Mouse (Mus musculus): Measurements from ENCODE around the gene Pde4d. TPM values are rescaled to one million over a fixed set of nuclear protein-coding genes. Genes with fewer than 3 reads are reported as not detected.

Pde4d gene
- total and polyA plus RNA-seq, 3 experiments = 18.5 to 18.8 TPM; not detected in 1

GRCm38 (mm10) chr13:109440331-109440730, 990.6 kb downstream of the Pde4d start:
- no peak overlapping the region for H3K9ac ChIP-seq (ENCODE audit: control insufficient read depth, low read depth, low read length, poor library complexity, severe bottlenecking)
- H3K79me2 ChIP-seq (ENCODE audit: control insufficient read depth, insufficient read depth, low read length, poor library complexity) = no peaks in the 10 kb centered on the region
- H3K27me3 ChIP-seq (ENCODE audit: control insufficient read depth in 1 of 2, insufficient read depth in 2 of 2, low read length in 2 of 2) = peaks cover 5% of the 10 kb centered on the region in 2 experiments
- H3K36me3 ChIP-seq (ENCODE audit: control insufficient read depth in 1 of 2, insufficient read depth in 2 of 2, low read length in 2 of 2) = no peaks in the 10 kb centered on the region
- DNase-seq (ENCODE audit: low read depth, low spot score) = no peak
- H3K9me3 ChIP-seq (replicated peaks; ENCODE audit: insufficient read depth, low read length) = no peaks in the 10 kb centered on the region
- H3K27ac ChIP-seq (ENCODE audit: control insufficient read depth, low read depth, low read length) = no peak overlapping the region
- TF ChIP-seq MYB (IDR thresholded peaks at IDR 0.05; ENCODE audit: low read depth, low read length) = no peak
- no peak for TF ChIP-seq TAL1 (IDR thresholded peaks at IDR 0.05; ENCODE audit: low read length)
- no peak for TF ChIP-seq GATA1 (IDR thresholded peaks at IDR 0.05; ENCODE audit: low read depth, low read length)
- no peak for TF ChIP-seq E2F4 (IDR thresholded peaks at IDR 0.05; ENCODE audit: borderline replicate concordance, low read depth, low read length)
- TF ChIP-seq JUND (IDR thresholded peaks at IDR 0.05; ENCODE audit: low read depth, low read length) = no peak
- no peak for TF ChIP-seq MAFK (IDR thresholded peaks at IDR 0.05; ENCODE audit: borderline replicate concordance, low read depth, low read length)
- no peak for TF ChIP-seq NELFE (IDR thresholded peaks at IDR 0.05; ENCODE audit: low read depth, low read length)
- TF ChIP-seq HCFC1 (IDR thresholded peaks at IDR 0.05; ENCODE audit: low read depth, low read length) = no peak
- no peak for TF ChIP-seq RCOR1 (IDR thresholded peaks at IDR 0.05; ENCODE audit: low read depth, low read length)
- no peak for TF ChIP-seq CTCF (IDR thresholded peaks at IDR 0.05 in 2 of 3, conservative IDR thresholded peaks at IDR 0.05 in 1 of 3; ENCODE audit: control insufficient read depth in 1 of 3, insufficient read depth in 1 of 3, low read depth in 2 of 3, low read length in 3 of 3, poor library complexity in 1 of 3, severe bottlenecking in 1 of 3)
- TF ChIP-seq CHD2 (IDR thresholded peaks at IDR 0.05; ENCODE audit: low read length) = no peak
- no peak for TF ChIP-seq ZC3H11A (IDR thresholded peaks at IDR 0.05; ENCODE audit: low read depth, low read length)
- no peak overlapping the region for H3K4me3 ChIP-seq (ENCODE audit: control insufficient read depth in 1 of 2, insufficient read depth in 1 of 2, low read depth in 2 of 2, low read length in 2 of 2)
- no peaks in the 10 kb centered on the region for H3K4me1 ChIP-seq (ENCODE audit: control insufficient read depth in 1 of 2, insufficient read depth in 2 of 2, low read length in 2 of 2)

- H3K9me3 ChIP-seq (replicated peaks; ENCODE audit: insufficient read depth, low read length) = no peaks in the 10 kb centered on the region
- peaks cover 5% of the 10 kb centered on the region in 2 experiments for H3K27me3 ChIP-seq (ENCODE audit: control insufficient read depth in 1 of 2, insufficient read depth in 2 of 2, low read length in 2 of 2)
- no peak overlapping the region for H3K4me3 ChIP-seq (ENCODE audit: control insufficient read depth in 1 of 2, insufficient read depth in 1 of 2, low read depth in 2 of 2, low read length in 2 of 2)
- H3K36me3 ChIP-seq (ENCODE audit: control insufficient read depth in 1 of 2, insufficient read depth in 2 of 2, low read length in 2 of 2) = no peaks in the 10 kb centered on the region
- H3K27ac ChIP-seq (ENCODE audit: control insufficient read depth, low read depth, low read length) = no peak overlapping the region
- H3K4me1 ChIP-seq (ENCODE audit: control insufficient read depth in 1 of 2, insufficient read depth in 2 of 2, low read length in 2 of 2) = no peaks in the 10 kb centered on the region
- H3K9ac ChIP-seq (ENCODE audit: control insufficient read depth, low read depth, low read length, poor library complexity, severe bottlenecking) = no peak overlapping the region
- H3K79me2 ChIP-seq (ENCODE audit: control insufficient read depth, insufficient read depth, low read length, poor library complexity) = no peaks in the 10 kb centered on the region
- no peak for TF ChIP-seq MXI1 (IDR thresholded peaks at IDR 0.05; ENCODE audit: low read depth, low read length)
- no peak for TF ChIP-seq MAZ (IDR thresholded peaks at IDR 0.05; ENCODE audit: low read depth, low read length)
- no peak for TF ChIP-seq TCF12 (IDR thresholded peaks at IDR 0.05; ENCODE audit: low read depth, low read length)
- no peak for TF ChIP-seq CTCF (IDR thresholded peaks at IDR 0.05 in 2 of 3, conservative IDR thresholded peaks at IDR 0.05 in 1 of 3; ENCODE audit: control insufficient read depth in 1 of 3, insufficient read depth in 1 of 3, low read depth in 2 of 3, low read length in 3 of 3, poor library complexity in 1 of 3, severe bottlenecking in 1 of 3)
- no peak for TF ChIP-seq ETS1 (IDR thresholded peaks at IDR 0.05; ENCODE audit: low read depth, low read length)
- TF ChIP-seq E2F4 (IDR thresholded peaks at IDR 0.05; ENCODE audit: borderline replicate concordance, low read depth, low read length) = no peak
- TF ChIP-seq HCFC1 (IDR thresholded peaks at IDR 0.05; ENCODE audit: low read depth, low read length) = no peak
- no peak for TF ChIP-seq MYB (IDR thresholded peaks at IDR 0.05; ENCODE audit: low read depth, low read length)
- TF ChIP-seq USF1 (IDR thresholded peaks at IDR 0.05; ENCODE audit: low read depth, low read length) = no peak
- no peak for DNase-seq (ENCODE audit: low read depth, low spot score)
These were observed 991.1 kb downstream of the Pde4d start for GRCm38 (mm10) chr13:109440881-109441280.

All from MEL (cell line).